Mouse (Mus musculus) midbrain, embryonic 11.5 days (tissue): ENCODE data around the gene Hnf4a. TPM values are rescaled to one million over a fixed set of nuclear protein-coding genes. Genes with fewer than 3 reads are reported as not detected.

Experiments used
- ATAC-seq: fragments of 200-750 bp; cut with Nextera tagmentation; 2 replicates; pipeline ENCODE4 v1.8.0; 2017; ENCODE audit warnings: moderate TSS enrichment, moderate library complexity; ENCODE audit not compliant: low FRiP score
- DNase-seq: peaks from one replicate; pipeline ENCODE4 v3.0.0; 2015; ENCODE audit warnings: low spot score; ENCODE audit errors: missing footprints
- H3K27ac ChIP-seq: fragments of 300-500 bp; sonication (generic); 2 replicates; pipeline ENCODE4 v1.5.1; 2014; ENCODE audit warnings: low read depth, low read length
- H3K27me3 ChIP-seq: fragments of 300-500 bp; sonication (generic); 2 replicates; pipeline ENCODE4 v1.6.1; 2014; ENCODE audit warnings: mild to moderate bottlenecking, low read length, moderate library complexity, mixed read lengths; ENCODE audit not compliant: control insufficient read depth, insufficient read depth
- H3K36me3 ChIP-seq: fragments of 300-500 bp; sonication (generic); 2 replicates; pipeline ENCODE4 v1.6.1; 2014; ENCODE audit warnings: mild to moderate bottlenecking, low read length, moderate library complexity, mixed read lengths; ENCODE audit not compliant: control insufficient read depth, insufficient read depth
- H3K4me1 ChIP-seq: fragments of 300-500 bp; sonication (generic); 2 replicates; pipeline ENCODE4 v1.6.1; 2014; ENCODE audit warnings: low read length; ENCODE audit not compliant: control insufficient read depth, insufficient read depth
- H3K4me2 ChIP-seq: fragments of 300-500 bp; sonication (generic); 2 replicates; pipeline ENCODE4 v1.6.1; 2014; ENCODE audit warnings: mild to moderate bottlenecking, moderate library complexity
- H3K4me3 ChIP-seq: fragments of 300-500 bp; sonication (generic); 2 replicates; pipeline ENCODE4 v1.5.1; 2014; ENCODE audit warnings: low read depth, low read length
- H3K9ac ChIP-seq: fragments of 300-500 bp; sonication (generic); 2 replicates; pipeline ENCODE4 v1.6.1; 2014; ENCODE audit warnings: low read length
- H3K9me3 ChIP-seq: fragments of 300-500 bp; sonication (generic); 2 replicates; pipeline ENCODE4 v1.6.1; 2016; ENCODE audit warnings: low read length; ENCODE audit not compliant: control insufficient read depth
- WGBS: fragments of 180-500 bp; shearing (Covaris S2); extraction: QIAGEN DNeasy Blood & Tissue Kit; methylation state at CpG from one replicate; pipeline ENCODE4 v1.1.7; 2014; 5-methylcytosine and 5-hydroxymethylcytosine counted together
- polyA plus RNA-seq: library from polyadenylated mRNA; unstranded; fragments of >200 nt; fragmentation: Nextera tagmentation; extraction: Ambion mirVana; gene quantifications from 2 replicates; pipeline ENCODE4 v1.2.1, GENCODE M21; 2014

Gene Hnf4a
- polyA plus RNA-seq, 1 experiment from 2014 or later: not detected

DNA sequence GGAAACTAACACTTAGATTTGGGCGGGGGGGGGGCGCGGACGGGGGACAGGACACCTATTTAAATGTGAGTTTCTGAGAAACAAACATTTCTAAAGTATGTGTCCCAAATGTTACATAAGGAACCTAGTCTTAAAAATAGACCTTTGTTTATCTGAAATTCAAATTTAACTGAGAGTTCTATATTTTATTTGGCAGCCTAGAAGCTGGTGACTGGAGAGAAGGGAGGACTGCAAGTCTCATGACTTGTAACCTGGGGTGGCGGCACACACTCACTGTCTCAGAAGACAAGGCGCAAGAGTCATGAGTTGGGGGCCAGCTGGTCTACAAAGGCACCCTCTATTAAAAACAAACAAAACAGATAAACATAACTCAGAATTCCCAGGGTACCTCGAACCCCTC lies 94.5 kb downstream of the Hnf4a start:
- Histone ChIP-seq H3K9ac (no peak overlapping the region), H3K4me1 (peaks cover 6% of the 10 kb centered on the region), H3K4me2 (no peak overlapping the region), H3K36me3 (no peaks in the 10 kb centered on the region), H3K9me3 (no peaks in the 10 kb centered on the region), H3K27ac (no peak overlapping the region), H3K27me3 (no peaks in the 10 kb centered on the region), H3K4me3 (no peak overlapping the region)
- DNase-seq (peak; percentile 71), ATAC-seq (no peak)
- WGBS: 91% methylated on average over 7 of the region's 7 CpGs

DNA sequence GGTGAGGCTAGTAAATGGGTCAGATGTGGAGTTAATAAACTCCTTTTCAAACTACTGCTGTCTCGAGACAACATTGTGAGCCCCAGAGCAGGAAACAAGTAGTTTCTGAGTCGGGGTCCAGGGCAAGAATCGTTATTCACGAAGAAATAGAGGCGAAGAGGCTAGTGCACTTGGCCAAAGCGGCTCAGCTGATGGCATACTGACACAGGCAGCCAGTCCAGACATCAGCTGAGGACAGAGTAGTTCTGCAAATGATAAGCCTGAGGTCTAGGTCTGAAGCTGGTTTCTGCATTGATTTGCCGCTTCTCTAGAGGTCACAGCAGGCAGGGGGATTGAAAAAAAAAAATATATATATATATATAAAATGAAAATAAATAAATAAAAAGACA lies 95.1 kb downstream of the Hnf4a start:
- peak overlapping the region; percentile 94; the same call in 1 of the 2 replicates for H3K9ac ChIP-seq
- no peaks in the 10 kb centered on the region for H3K9me3 ChIP-seq
- peak; percentile 88 for DNase-seq
- ATAC-seq: no peak
- H3K4me3 ChIP-seq: peak overlapping the region; percentile 91
- H3K36me3 ChIP-seq: no peaks in the 10 kb centered on the region
- peaks cover 6% of the 10 kb centered on the region for H3K4me1 ChIP-seq
- H3K4me2 ChIP-seq: peak overlapping the region; percentile 95
- H3K27ac ChIP-seq: no peak overlapping the region
- no peaks in the 10 kb centered on the region for H3K27me3 ChIP-seq
- WGBS: 77% methylated on average over 7 of the region's 7 CpGs

GRCm38 (mm10) chr2:163602101-163602971 lies 95.7 kb downstream of the Hnf4a start, which contains the start of gene Ttpal:
TSS of gene Ttpal (plus strand) at chr2:163602314.
- peaks cover 6% of the 10 kb centered on the region for H3K4me1 ChIP-seq
- no peaks in the 10 kb centered on the region for H3K9me3 ChIP-seq
- H3K27ac ChIP-seq: peak within 1 kb of the TSS; percentile 84
- H3K4me2 ChIP-seq: peak within 1 kb of the TSS; percentile 95
- ATAC-seq (peak; percentile 94), DNase-seq (peak; percentile 98)
- H3K4me3 ChIP-seq: peak within 1 kb of the TSS; percentile 91
- H3K27me3 ChIP-seq: no peaks in the 10 kb centered on the region
- WGBS: 2% methylated on average over 56 of the region's 57 CpGs
- peak within 1 kb of the TSS; percentile 94 for H3K9ac ChIP-seq
- no peaks in the 10 kb centered on the region for H3K36me3 ChIP-seq

DNA sequence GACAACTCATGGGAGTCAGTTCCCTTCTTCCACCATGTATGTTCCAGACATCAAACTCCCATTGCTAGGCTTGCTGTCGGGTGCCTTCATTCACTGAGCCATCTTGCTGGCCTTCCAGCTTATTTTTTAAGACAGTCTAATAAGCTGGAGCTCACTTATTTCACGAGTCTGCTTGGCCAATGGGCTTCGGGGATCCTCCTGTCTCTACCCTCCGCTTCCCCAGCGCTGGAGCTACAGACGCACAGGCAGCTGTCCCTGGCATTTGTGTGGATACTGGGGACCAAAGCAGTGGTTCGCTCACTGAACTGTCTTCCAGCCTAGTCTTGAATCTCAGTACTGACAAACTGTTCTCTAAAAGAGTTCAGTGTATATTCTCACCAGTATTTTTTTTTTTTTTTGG lies 99.6 kb downstream of the Hnf4a start:
- no peak overlapping the region for H3K4me2 ChIP-seq
- no peak overlapping the region for H3K27ac ChIP-seq
- H3K36me3 ChIP-seq: no peaks in the 10 kb centered on the region
- H3K9ac ChIP-seq: no peak overlapping the region
- no peaks in the 10 kb centered on the region for H3K27me3 ChIP-seq
- peak; percentile 59 for DNase-seq
- no peak for ATAC-seq
- H3K9me3 ChIP-seq: no peaks in the 10 kb centered on the region
- peaks cover 6% of the 10 kb centered on the region for H3K4me1 ChIP-seq
- H3K4me3 ChIP-seq: no peak overlapping the region
- 90% methylated on average over 7 of the region's 7 CpGs for WGBS

DNA sequence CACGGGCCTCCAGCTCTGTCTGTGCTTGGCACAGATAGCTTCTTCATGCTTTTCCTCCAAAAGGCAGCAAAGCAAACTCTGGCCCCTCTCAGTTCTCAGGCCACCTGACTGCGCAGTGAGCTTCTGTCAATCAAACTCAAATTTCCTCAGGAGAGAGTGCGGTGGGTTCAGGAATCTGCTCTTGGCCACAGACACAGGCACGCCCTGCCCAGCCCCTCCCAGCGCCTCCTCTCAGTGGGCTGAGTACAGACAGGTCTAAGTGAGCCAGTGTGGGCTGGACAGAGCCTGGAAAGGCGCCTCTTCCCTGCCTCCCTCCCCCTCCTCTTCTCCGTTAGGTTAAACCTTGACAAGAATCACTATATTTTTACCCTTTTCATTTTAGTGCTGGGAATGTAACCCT lies 101.4 kb downstream of the Hnf4a start:
- Histone ChIP-seq H3K36me3 (no peaks in the 10 kb centered on the region), H3K9me3 (no peaks in the 10 kb centered on the region), H3K4me2 (no peak overlapping the region), H3K4me1 (peaks cover 1% of the 10 kb centered on the region), H3K27me3 (no peaks in the 10 kb centered on the region), H3K27ac (no peak overlapping the region), H3K4me3 (no peak overlapping the region), H3K9ac (no peak overlapping the region)
- WGBS: 86% methylated on average over 7 of the region's 7 CpGs
- DNase-seq (peak; percentile 37), ATAC-seq (no peak)

DNA sequence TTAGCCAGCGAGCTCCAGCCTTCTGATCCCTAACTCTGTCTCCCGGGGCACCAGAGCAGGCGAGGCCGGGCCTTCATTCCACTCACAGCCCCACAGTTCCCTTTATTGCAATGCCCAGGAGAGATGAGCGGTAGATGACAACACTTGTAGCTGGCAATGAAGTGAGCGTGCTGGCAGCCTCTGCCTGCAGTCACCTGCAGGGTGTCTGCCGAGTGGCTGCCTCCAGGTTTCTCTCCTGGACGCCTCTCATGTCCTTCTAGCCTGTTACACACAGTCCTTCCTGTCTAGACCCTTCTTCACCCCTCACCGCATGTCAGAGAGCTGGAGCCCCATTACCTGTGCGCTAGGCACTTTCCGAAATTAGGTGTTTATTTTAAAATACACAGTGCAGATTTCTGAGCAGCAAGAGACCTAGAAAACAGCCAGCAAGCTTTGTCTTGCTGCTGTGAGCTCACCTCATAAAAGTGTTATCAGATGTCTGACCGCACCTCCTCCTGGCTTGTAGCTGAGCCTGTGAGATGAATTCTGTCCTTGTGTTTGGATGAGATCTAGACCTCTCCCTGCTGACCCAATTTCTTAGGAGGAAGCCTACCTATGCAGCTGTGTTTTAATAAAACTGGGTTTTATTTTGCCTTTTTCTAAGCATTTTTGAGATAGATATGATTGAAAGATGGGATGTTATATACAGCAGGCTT lies 102.8 kb downstream of the Hnf4a start:
- DNase-seq (peak; percentile 59), ATAC-seq (no peak)
- H3K36me3 ChIP-seq: peaks cover 3% of the 10 kb centered on the region; the same call in 1 of the 2 replicates
- H3K9ac ChIP-seq: no peak overlapping the region
- H3K27ac ChIP-seq: no peak overlapping the region
- H3K4me2 ChIP-seq: no peak overlapping the region
- H3K9me3 ChIP-seq: no peaks in the 10 kb centered on the region
- no peaks in the 10 kb centered on the region for H3K27me3 ChIP-seq
- WGBS: 88% methylated on average over 12 of the region's 12 CpGs
- H3K4me3 ChIP-seq: no peak overlapping the region
- no peaks in the 10 kb centered on the region for H3K4me1 ChIP-seq

GRCm38 (mm10) chr2:163611176-163611575 lies 104.6 kb downstream of the Hnf4a start:
- peak; percentile 75 for DNase-seq
- no peak overlapping the region for H3K9ac ChIP-seq
- peaks cover 6% of the 10 kb centered on the region; the same call in 1 of the 2 replicates for H3K36me3 ChIP-seq

DNA sequence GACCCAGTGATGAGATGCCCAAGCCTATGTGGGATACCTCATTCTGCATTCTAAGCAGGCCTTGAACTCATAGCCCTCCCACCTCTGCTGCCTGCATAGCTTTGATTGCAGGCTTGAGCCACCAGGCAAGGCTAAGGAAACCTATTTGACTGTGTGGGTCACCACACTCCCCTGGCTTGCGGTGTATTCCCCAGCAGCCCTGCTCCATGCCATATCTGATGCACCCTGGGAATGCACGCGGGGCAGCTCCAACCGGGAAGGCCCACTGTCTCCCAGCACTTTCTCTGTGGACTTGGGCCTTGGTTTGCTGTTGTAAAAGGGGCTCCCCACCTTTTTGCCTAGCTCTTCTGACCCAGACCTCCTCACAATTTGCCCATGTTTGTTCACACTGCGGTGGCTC lies 106.6 kb downstream of the Hnf4a start:
- no peak for ATAC-seq
- no peaks in the 10 kb centered on the region for H3K9me3 ChIP-seq
- H3K4me1 ChIP-seq: no peaks in the 10 kb centered on the region
- H3K4me3 ChIP-seq: no peak overlapping the region
- no peaks in the 10 kb centered on the region for H3K27me3 ChIP-seq
- peak; percentile 26 for DNase-seq
- peaks cover 6% of the 10 kb centered on the region; the same call in 1 of the 2 replicates for H3K36me3 ChIP-seq
- 93% methylated on average over 5 of the region's 5 CpGs for WGBS
- H3K9ac ChIP-seq: no peak overlapping the region
- no peak overlapping the region for H3K4me2 ChIP-seq
- H3K27ac ChIP-seq: no peak overlapping the region

More at GRCm38 (mm10) chr2:163611176-163611575, 104.6 kb downstream of the Hnf4a start:
- Histone ChIP-seq H3K9me3 (no peaks in the 10 kb centered on the region), H3K4me2 (no peak overlapping the region), H3K4me3 (no peak overlapping the region), H3K27ac (no peak overlapping the region), H3K4me1 (no peaks in the 10 kb centered on the region), H3K27me3 (no peaks in the 10 kb centered on the region)
- ATAC-seq: no peak
- 83% methylated on average over 9 of the region's 9 CpGs for WGBS

DNA sequence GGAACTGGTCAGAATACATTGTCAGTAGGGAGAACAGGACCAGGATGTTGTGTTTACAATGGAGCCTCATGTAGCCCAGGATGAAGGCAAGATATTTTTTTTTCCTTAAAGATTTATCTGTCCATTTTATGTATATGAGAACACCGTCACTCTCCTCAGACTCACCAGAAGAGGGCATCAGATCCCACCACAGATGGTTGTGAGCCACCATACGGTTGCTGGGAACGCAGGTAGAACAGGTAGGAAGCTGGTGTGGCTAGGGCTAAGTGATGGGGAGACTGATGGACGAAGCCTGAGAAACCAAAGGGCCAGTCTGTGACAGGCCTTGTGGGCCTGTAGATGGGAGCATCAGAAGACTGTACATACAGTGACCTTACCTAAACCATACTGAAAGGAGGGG lies 107.4 kb downstream of the Hnf4a start:
- Histone ChIP-seq H3K27me3 (no peaks in the 10 kb centered on the region), H3K4me2 (no peak overlapping the region), H3K9ac (no peak overlapping the region), H3K4me1 (no peaks in the 10 kb centered on the region), H3K36me3 (peaks cover 6% of the 10 kb centered on the region; the same call in 1 of the 2 replicates), H3K27ac (no peak overlapping the region), H3K4me3 (no peak overlapping the region), H3K9me3 (no peaks in the 10 kb centered on the region)
- peak; percentile 75 for DNase-seq
- no peak for ATAC-seq
- WGBS: 90% methylated on average over 4 of the region's 4 CpGs
